Mouse (Mus musculus) lung, postnatal 0 days (tissue): ENCODE results near the gene Cmas.

ENCODE experiments used
- CTCF ChIP-seq: IDR thresholded peaks from 2 replicates; pipeline ENCODE4 v1.5.1; 2016; ENCODE audit warnings: antibody characterized with exemption, mild to moderate bottlenecking
- EP300 ChIP-seq: IDR thresholded peaks from 2 replicates; pipeline ENCODE4 v1.6.1; 2016; ENCODE audit warnings: antibody characterized with exemption, mild to moderate bottlenecking, control low read depth

DNA sequence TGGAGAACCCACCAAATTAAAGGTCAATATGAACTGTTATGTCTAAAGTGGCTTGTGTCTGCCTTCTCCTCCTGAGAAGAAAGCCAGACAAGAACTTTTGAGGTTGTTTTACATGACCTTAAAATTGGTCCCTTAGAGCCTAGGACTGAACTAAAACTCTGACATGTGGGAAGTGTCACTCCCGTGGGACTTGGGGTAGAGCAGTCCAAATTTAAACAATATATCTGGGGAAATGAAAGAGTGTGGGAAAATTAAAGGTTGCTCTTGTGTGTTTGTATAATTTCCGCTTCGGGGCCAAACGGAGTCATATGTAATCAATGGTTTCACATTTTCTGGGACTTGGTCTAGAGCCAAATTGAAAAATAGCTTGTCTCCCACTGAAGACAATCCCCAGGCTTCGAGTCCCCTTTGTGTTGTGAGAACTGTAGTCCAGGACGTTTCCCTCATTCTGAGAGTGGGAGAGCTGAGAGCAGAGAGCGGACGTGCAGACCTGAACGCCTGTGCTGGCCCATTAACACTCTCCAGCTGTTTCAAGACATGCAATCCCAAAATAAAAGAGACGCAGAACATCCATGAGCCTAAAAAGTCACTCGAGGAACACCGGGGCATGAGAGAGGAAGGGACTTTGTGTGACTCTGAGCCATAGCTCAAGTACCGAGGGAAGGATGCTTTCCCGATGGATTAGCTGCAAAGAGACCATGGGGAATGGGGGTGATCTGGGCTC lies 23.8 kb upstream of the Cmas start:
- TF ChIP-seq CTCF (no peak), EP300 (no peak)
